Mouse (Mus musculus) brain, adult 10 weeks (tissue): Measurements from ENCODE around the gene Mrpl30. TPM values are rescaled to one million over a fixed set of nuclear protein-coding genes. Genes with fewer than 3 reads are reported as not detected.

Source experiments
- polyA plus RNA-seq: library from polyadenylated mRNA; stranded (reverse); fragments of 350-450 nt; fragmentation: Illumina TruSeq; extraction: RNeasy Lipid Tissue Mini Kit (QIAGEN cat#74804); gene quantifications from one replicate; pipeline ENCODE4 v1.2.3, GENCODE M21; 2015; ENCODE audit warnings: low read depth, low replicate concordance

Gene Mrpl30
- 193 TPM for polyA plus RNA-seq

GRCm38 (mm10) chr1:37890025-37890652 is at the start of gene Mrpl30, which contains the start of gene Mitd1:
Gene Mrpl30 (plus strand): TSS chr1:37890477.
Gene Mitd1 (minus strand): TSS chr1:37890411.

GRCm38 (mm10) chr1:37866286-37866685 is 24.0 kb upstream of the Mrpl30 start, which contains the start of gene Tsga10:
Gene Tsga10 (minus strand): TSS chr1:37866429.

GRCm38 (mm10) chr1:37871704-37872103 is 18.6 kb upstream of the Mrpl30 start, which contains the start of gene Lipt1:
Gene Lipt1 (plus strand): TSS chr1:37871738.

GRCm38 (mm10) chr1:37916393-37916792 is 26.1 kb downstream of the Mrpl30 start, which contains the start of gene Lyg2:
Gene Lyg2 (minus strand): TSS chr1:37916493.

Other genes starting within 250 kb of the Mrpl30 start
- 138 TPM for gene 2010300C02Rik, start 170.4 kb upstream of the Mrpl30 start, polyA plus RNA-seq
- gene Tsga10, start 24.0 kb upstream of the Mrpl30 start, polyA plus RNA-seq, result 13.8 TPM
- gene Lipt1, start 18.7 kb upstream of the Mrpl30 start, polyA plus RNA-seq, result 7.9 TPM
- gene Mitd1, start 66 bp upstream of the Mrpl30 start, polyA plus RNA-seq, result 16.2 TPM
- not detected for gene Lyg2, start 26.0 kb downstream of the Mrpl30 start, polyA plus RNA-seq
- gene Lyg1, start 67.3 kb downstream of the Mrpl30 start, polyA plus RNA-seq, result not detected
- gene Txndc9, start 107.4 kb downstream of the Mrpl30 start, polyA plus RNA-seq, result 69.9 TPM
- 37.3 TPM for gene Eif5b, start 107.5 kb downstream of the Mrpl30 start, polyA plus RNA-seq
- gene Rev1, start 239.3 kb downstream of the Mrpl30 start, polyA plus RNA-seq, result 27.6 TPM